Mouse (Mus musculus): Measurements from ENCODE around the gene Nkx2-5. TPM values are rescaled to one million over a fixed set of nuclear protein-coding genes. Genes with fewer than 3 reads are reported as not detected.

Nkx2-5 gene
- polyA plus RNA-seq (2012; ENCODE audit: insufficient read depth, insufficient read length, missing spikeins): not detected in 2 replicates

- Histone ChIP-seq H3K4me1 (ENCODE audit: control insufficient read depth, insufficient read depth, insufficient read length, low read length) (peaks cover 5% of the 10 kb centered on the region; the same call in 1 of the 2 replicates), H3K27ac (replicated peaks; ENCODE audit: low read depth, low read length) (no peak within 1 kb of the TSS), H3K4me3 (ENCODE audit: insufficient read depth, low read depth, low read length) (no peak within 1 kb of the TSS)
Measured at GRCm38 (mm10) chr17:26844909-26845148, at the start of gene Nkx2-5. Gene Nkx2-5, minus strand, starts transcription at chr17:26845009.

GRCm38 (mm10) chr17:26894342-26894741 is 49.5 kb upstream of the Nkx2-5 start:
- H3K4me1 ChIP-seq (ENCODE audit: control insufficient read depth, insufficient read depth, insufficient read length, low read length): no peaks in the 10 kb centered on the region
- H3K27ac ChIP-seq (replicated peaks; ENCODE audit: low read depth, low read length): no peak overlapping the region
- no peak overlapping the region for H3K4me3 ChIP-seq (ENCODE audit: insufficient read depth, low read depth, low read length)

GRCm38 (mm10) chr17:26893492-26893891 is 48.7 kb upstream of the Nkx2-5 start:
- Histone ChIP-seq H3K4me1 (ENCODE audit: control insufficient read depth, insufficient read depth, insufficient read length, low read length) (no peaks in the 10 kb centered on the region), H3K4me3 (ENCODE audit: insufficient read depth, low read depth, low read length) (no peak overlapping the region), H3K27ac (replicated peaks; ENCODE audit: low read depth, low read length) (no peak overlapping the region)

GRCm38 (mm10) chr17:26892635-26893375 is 48.0 kb upstream of the Nkx2-5 start:
- no peaks in the 10 kb centered on the region for H3K4me1 ChIP-seq (ENCODE audit: control insufficient read depth, insufficient read depth, insufficient read length, low read length)
- peak overlapping the region; percentile 22; the same call in 1 of the 2 replicates for H3K4me3 ChIP-seq (ENCODE audit: insufficient read depth, low read depth, low read length)
- no peak overlapping the region for H3K27ac ChIP-seq (replicated peaks; ENCODE audit: low read depth, low read length)

- H3K4me3 ChIP-seq (ENCODE audit: insufficient read depth, low read depth, low read length): no peak overlapping the region
- no peaks in the 10 kb centered on the region; the same call in 1 of the 2 replicates for H3K4me1 ChIP-seq (ENCODE audit: control insufficient read depth, insufficient read depth, insufficient read length, low read length)
- H3K27ac ChIP-seq (replicated peaks; ENCODE audit: low read depth, low read length): no peak overlapping the region
Measured at GRCm38 (mm10) chr17:26887926-26888325, 43.1 kb upstream of the Nkx2-5 start.

- no peaks in the 10 kb centered on the region; the same call in 1 of the 2 replicates for H3K4me1 ChIP-seq (ENCODE audit: control insufficient read depth, insufficient read depth, insufficient read length, low read length)
- H3K4me3 ChIP-seq (ENCODE audit: insufficient read depth, low read depth, low read length): peak overlapping the region; percentile 63
- no peak overlapping the region for H3K27ac ChIP-seq (replicated peaks; ENCODE audit: low read depth, low read length)
Measured at GRCm38 (mm10) chr17:26886047-26886749, 41.4 kb upstream of the Nkx2-5 start.

GRCm38 (mm10) chr17:26884995-26885926 is 40.5 kb upstream of the Nkx2-5 start:
- H3K4me1 ChIP-seq (ENCODE audit: control insufficient read depth, insufficient read depth, insufficient read length, low read length): no peaks in the 10 kb centered on the region; the same call in 1 of the 2 replicates
- no peak overlapping the region for H3K27ac ChIP-seq (replicated peaks; ENCODE audit: low read depth, low read length)
- H3K4me3 ChIP-seq (ENCODE audit: insufficient read depth, low read depth, low read length): peak overlapping the region; percentile 63

- no peak overlapping the region for H3K27ac ChIP-seq (replicated peaks; ENCODE audit: low read depth, low read length)
- H3K4me1 ChIP-seq (ENCODE audit: control insufficient read depth, insufficient read depth, insufficient read length, low read length): no peaks in the 10 kb centered on the region; the same call in 1 of the 2 replicates
- H3K4me3 ChIP-seq (ENCODE audit: insufficient read depth, low read depth, low read length): no peak overlapping the region
Measured at GRCm38 (mm10) chr17:26883585-26883984, 38.8 kb upstream of the Nkx2-5 start.

- Histone ChIP-seq H3K4me1 (ENCODE audit: control insufficient read depth, insufficient read depth, insufficient read length, low read length) (no peaks in the 10 kb centered on the region; the same call in 1 of the 2 replicates), H3K4me3 (ENCODE audit: insufficient read depth, low read depth, low read length) (no peak overlapping the region), H3K27ac (replicated peaks; ENCODE audit: low read depth, low read length) (no peak overlapping the region)
Measured at GRCm38 (mm10) chr17:26882706-26883105, 37.9 kb upstream of the Nkx2-5 start.

- Histone ChIP-seq H3K4me3 (ENCODE audit: insufficient read depth, low read depth, low read length) (no peak overlapping the region), H3K4me1 (ENCODE audit: control insufficient read depth, insufficient read depth, insufficient read length, low read length) (no peaks in the 10 kb centered on the region), H3K27ac (replicated peaks; ENCODE audit: low read depth, low read length) (no peak overlapping the region)
Measured at GRCm38 (mm10) chr17:26879235-26879634, 34.4 kb upstream of the Nkx2-5 start.

GRCm38 (mm10) chr17:26877927-26878326 is 33.1 kb upstream of the Nkx2-5 start:
- Histone ChIP-seq H3K27ac (replicated peaks; ENCODE audit: low read depth, low read length) (no peak overlapping the region), H3K4me1 (ENCODE audit: control insufficient read depth, insufficient read depth, insufficient read length, low read length) (no peaks in the 10 kb centered on the region), H3K4me3 (ENCODE audit: insufficient read depth, low read depth, low read length) (no peak overlapping the region)

GRCm38 (mm10) chr17:26874542-26874941 is 29.7 kb upstream of the Nkx2-5 start:
- H3K4me3 ChIP-seq (ENCODE audit: insufficient read depth, low read depth, low read length): no peak overlapping the region
- no peaks in the 10 kb centered on the region for H3K4me1 ChIP-seq (ENCODE audit: control insufficient read depth, insufficient read depth, insufficient read length, low read length)
- H3K27ac ChIP-seq (replicated peaks; ENCODE audit: low read depth, low read length): no peak overlapping the region

- H3K4me3 ChIP-seq (ENCODE audit: insufficient read depth, low read depth, low read length): no peak overlapping the region
- no peaks in the 10 kb centered on the region for H3K4me1 ChIP-seq (ENCODE audit: control insufficient read depth, insufficient read depth, insufficient read length, low read length)
- no peak overlapping the region for H3K27ac ChIP-seq (replicated peaks; ENCODE audit: low read depth, low read length)
Measured at GRCm38 (mm10) chr17:26873502-26873901, 28.7 kb upstream of the Nkx2-5 start.

GRCm38 (mm10) chr17:26872870-26873269 is 28.1 kb upstream of the Nkx2-5 start:
- H3K4me3 ChIP-seq (ENCODE audit: insufficient read depth, low read depth, low read length): no peak overlapping the region
- H3K27ac ChIP-seq (replicated peaks; ENCODE audit: low read depth, low read length): no peak overlapping the region
- no peaks in the 10 kb centered on the region for H3K4me1 ChIP-seq (ENCODE audit: control insufficient read depth, insufficient read depth, insufficient read length, low read length)

GRCm38 (mm10) chr17:26868756-26869155 is 23.9 kb upstream of the Nkx2-5 start:
- H3K27ac ChIP-seq (replicated peaks; ENCODE audit: low read depth, low read length): no peak overlapping the region

More at GRCm38 (mm10) chr17:26868756-26869155, 23.9 kb upstream of the Nkx2-5 start:
- no peaks in the 10 kb centered on the region for H3K4me1 ChIP-seq (ENCODE audit: control insufficient read depth, insufficient read depth, insufficient read length, low read length)
- H3K4me3 ChIP-seq (ENCODE audit: insufficient read depth, low read depth, low read length): no peak overlapping the region
